Mouse (Mus musculus): Measurements from ENCODE around the gene Cel. TPM values are rescaled to one million over a fixed set of nuclear protein-coding genes. Genes with fewer than 3 reads are reported as not detected.

Cel gene
- not detected for polyA plus RNA-seq (2017; shearing (Covaris generic))

DNA sequence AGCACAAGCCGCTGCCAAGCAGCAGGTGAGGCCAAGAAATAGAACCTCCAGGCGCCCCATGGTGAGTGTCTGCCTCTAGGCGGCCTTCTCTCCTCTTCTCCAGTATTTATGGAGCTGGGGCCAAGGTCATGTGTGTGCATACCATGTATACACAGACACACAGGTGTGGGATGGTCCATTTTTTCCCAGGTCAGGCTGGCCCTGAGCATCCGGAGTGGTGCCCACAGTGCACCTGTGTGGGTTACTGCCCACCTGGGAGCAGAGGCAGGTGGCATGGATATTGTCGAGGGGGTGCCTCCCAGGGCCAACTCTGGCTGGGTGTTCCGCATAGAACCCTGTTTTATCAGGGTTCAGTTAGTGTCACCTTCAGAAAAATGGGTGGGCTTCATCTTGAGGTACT is at the start of gene Cel:
Cel (minus strand) TSS at position 101 of the 400 bp plus-strand sequence.

DNA sequence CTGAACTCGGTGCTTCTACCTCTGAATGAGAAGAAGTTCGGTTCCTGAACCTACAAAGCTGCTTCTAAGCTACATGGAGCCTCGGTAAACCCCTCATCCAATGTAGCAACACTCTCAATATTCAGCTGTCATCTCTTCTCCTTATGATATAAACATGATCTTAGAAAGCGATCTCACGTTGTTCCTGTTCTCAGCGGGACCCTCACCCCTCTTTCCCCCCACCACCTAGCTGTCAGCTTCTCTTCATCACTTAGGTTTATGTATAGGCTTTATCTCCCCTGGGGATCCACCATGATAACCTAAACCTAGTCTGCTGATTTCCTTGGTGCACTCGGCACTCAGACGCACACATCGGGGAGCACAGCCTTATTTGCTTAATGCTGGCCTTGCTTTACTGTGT is 20.4 kb upstream of the Cel start, which contains the start of gene Gtf3c5:
Gtf3c5 (minus strand) TSS at position 101 of the 400 bp plus-strand sequence.

DNA sequence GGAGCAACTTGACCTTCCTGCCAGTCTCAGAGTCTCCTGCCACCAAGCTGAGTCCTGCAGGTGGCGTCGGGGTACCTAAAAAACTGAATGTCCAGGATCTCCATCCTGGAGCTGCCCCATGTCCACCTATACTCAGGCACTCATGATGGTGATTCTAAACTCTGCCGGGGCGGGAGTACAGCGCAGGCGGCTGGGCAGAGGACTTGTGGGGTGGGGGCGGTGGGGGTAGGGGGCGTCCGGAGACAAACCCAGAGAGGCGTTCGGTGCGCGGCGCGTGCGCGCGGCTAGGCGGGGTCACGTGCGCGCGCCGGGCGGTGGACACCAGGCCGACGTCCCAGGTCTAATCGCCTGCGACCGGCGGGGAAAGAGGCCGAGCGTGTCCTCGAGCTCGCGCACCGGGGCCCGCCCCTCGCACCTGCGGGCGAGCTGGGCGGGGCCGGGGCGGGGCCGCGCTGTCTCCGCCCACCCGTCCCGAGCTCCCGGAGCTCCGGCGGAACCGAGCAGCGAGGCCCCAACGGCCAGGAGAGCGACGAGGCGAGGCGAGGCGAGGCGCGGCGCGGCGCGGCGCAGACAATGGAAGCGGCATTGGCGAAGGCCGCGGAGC is 50.3 kb downstream of the Cel start, which contains the start of gene Ralgds:
Ralgds (plus strand) TSS at position 328 of the 604 bp plus-strand sequence.

DNA sequence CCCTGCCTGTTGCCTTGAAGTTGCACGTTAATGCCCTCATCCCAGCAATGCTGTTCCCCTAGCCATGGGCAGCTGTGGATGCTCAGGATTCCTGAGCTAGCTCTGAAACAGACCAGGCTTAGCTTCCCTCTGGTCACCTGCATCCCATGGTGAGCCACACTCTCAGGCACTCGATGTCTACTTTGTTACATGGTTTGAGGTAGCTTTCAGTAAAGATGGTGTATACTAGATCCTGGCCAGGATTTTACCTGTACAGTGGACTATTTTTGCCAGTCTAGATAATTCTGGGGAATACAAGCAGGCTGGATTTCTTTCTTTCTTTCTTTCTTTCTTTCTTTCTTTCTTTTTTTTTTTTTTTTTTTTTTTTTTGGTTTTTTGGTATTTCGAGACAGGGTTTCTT is 57.4 kb downstream of the Cel start, which contains the start of gene Gm10134:
Gm10134 (plus strand) TSS at position 301 of the 400 bp plus-strand sequence.

Other genes with a start within 250 kb of the Cel start
- gene Ppp1r26, start 116.6 kb downstream of the Cel start, polyA plus RNA-seq (2017; shearing (Covaris generic)) = 0.10 TPM
- not detected for gene 1700007K13Rik, start 97.1 kb downstream of the Cel start, polyA plus RNA-seq (2017; shearing (Covaris generic))
- 36.1 TPM for gene Mrps2, start 95.3 kb downstream of the Cel start, polyA plus RNA-seq (2017; shearing (Covaris generic))
- not detected for gene Gbgt1, start 66.5 kb downstream of the Cel start, polyA plus RNA-seq (2017; shearing (Covaris generic))
- 1.0 TPM for gene Gm10134, start 57.3 kb downstream of the Cel start, polyA plus RNA-seq (2017; shearing (Covaris generic))
- gene Ralgds, start 50.3 kb downstream of the Cel start, polyA plus RNA-seq (2017; shearing (Covaris generic)) = 33.8 TPM
- 24.1 TPM for gene Gtf3c5, start 20.3 kb upstream of the Cel start, polyA plus RNA-seq (2017; shearing (Covaris generic))
- not detected for gene Gfi1b, start 58.6 kb upstream of the Cel start, polyA plus RNA-seq (2017; shearing (Covaris generic))
- gene Tsc1, start 77.8 kb upstream of the Cel start, polyA plus RNA-seq (2017; shearing (Covaris generic)) = 34.0 TPM
- not detected for gene Spaca9, start 136.3 kb upstream of the Cel start, polyA plus RNA-seq (2017; shearing (Covaris generic))
- not detected for gene Ak8, start 136.8 kb upstream of the Cel start, polyA plus RNA-seq (2017; shearing (Covaris generic))

Measured in CD4-positive, CD25-positive, alpha-beta regulatory T cell (primary cell).